Mouse (Mus musculus): ENCODE measurements around the gene Ppp1cc. TPM values are rescaled to one million over a fixed set of nuclear protein-coding genes. Genes with fewer than 3 reads are reported as not detected.
"Not testable (repeated sequence)": the region's sequence is repeated elsewhere in the genome, so short reads cannot be mapped to it uniquely, and the experiment has no call there.

Ppp1cc gene
- polyA plus RNA-seq, 1 experiment = 58.9 TPM

DNA sequence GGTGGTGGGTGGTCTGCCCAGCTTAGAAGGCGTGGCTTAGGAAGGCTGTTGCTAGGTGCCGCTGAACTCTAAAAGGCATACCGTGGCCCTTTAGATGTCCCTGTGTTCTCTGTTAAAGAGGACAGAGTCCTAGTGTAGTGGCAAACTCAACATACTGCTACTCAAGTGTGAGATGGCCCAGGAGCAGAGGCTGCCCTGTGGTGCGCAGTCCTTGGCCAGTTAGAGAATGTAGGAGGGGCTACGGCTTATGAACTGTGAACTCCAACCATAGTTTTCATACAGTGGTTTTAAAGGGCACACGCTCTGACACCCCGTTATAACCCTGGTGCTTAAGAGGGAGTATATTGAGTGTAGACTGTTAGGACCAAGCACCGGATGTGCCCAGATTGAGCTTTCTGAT lies 13.0 kb downstream of the Ppp1cc start:
- 89% methylated on average over 8 of the region's 8 CpGs for WGBS
- TF ChIP-seq POLR2A (IDR thresholded peaks at IDR 0.05; ENCODE audit: low read depth, low read length) (no peak), CTCF (IDR thresholded peaks at IDR 0.05; ENCODE audit: extremely low read depth, insufficient read length, insufficient replicate concordance, low read depth, low read length) (no peak)
- Histone ChIP-seq H3K4me3 (ENCODE audit: low read depth, low read length) (no peak overlapping the region), H3K36me3 (ENCODE audit: control insufficient read depth, insufficient read depth, low read length) (peaks cover 73% of the 10 kb centered on the region), H3K27me3 (ENCODE audit: control insufficient read depth, insufficient read depth, low read length) (no peaks in the 10 kb centered on the region), H3K27ac (ENCODE audit: insufficient read depth, low read depth, low read length) (no peak overlapping the region), H3K4me1 (ENCODE audit: control insufficient read depth, insufficient read depth, insufficient read length, low read length) (no peaks in the 10 kb centered on the region; the same call in 1 of the 2 replicates)

DNA sequence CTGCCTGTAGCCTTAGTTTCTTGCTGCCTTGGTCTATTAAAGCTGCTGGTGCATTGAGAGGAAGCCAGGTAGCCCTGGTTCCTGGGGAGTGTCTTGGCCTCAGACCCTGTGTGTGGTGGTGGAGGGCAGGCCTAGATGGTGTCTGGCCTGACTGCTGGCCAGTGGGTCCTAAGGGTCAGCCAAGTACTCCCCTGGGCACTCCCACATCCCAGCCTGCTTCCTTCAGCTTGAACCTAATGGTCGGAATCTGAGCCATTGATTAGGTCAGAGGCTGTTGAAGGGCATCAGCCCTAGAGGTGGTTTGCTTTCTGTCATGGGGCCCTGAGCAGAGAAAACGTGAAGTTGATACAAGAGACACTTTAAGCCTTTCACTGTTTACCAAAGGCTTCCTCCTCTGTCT lies 17.3 kb downstream of the Ppp1cc start:
- no peaks in the 10 kb centered on the region for H3K27me3 ChIP-seq (ENCODE audit: control insufficient read depth, insufficient read depth, low read length)
- TF ChIP-seq POLR2A (IDR thresholded peaks at IDR 0.05; ENCODE audit: low read depth, low read length) (no peak), CTCF (IDR thresholded peaks at IDR 0.05; ENCODE audit: extremely low read depth, insufficient read length, insufficient replicate concordance, low read depth, low read length) (no peak)
- no peak overlapping the region for H3K4me3 ChIP-seq (ENCODE audit: low read depth, low read length)
- H3K27ac ChIP-seq (ENCODE audit: insufficient read depth, low read depth, low read length) = no peak overlapping the region
- peaks cover 48% of the 10 kb centered on the region for H3K36me3 ChIP-seq (ENCODE audit: control insufficient read depth, insufficient read depth, low read length)
- whole genome bisulfite sequencing = 61% methylated on average over 2 of the region's 2 CpGs
- peaks cover 2% of the 10 kb centered on the region; the same call in 1 of the 2 replicates for H3K4me1 ChIP-seq (ENCODE audit: control insufficient read depth, insufficient read depth, insufficient read length, low read length)

DNA sequence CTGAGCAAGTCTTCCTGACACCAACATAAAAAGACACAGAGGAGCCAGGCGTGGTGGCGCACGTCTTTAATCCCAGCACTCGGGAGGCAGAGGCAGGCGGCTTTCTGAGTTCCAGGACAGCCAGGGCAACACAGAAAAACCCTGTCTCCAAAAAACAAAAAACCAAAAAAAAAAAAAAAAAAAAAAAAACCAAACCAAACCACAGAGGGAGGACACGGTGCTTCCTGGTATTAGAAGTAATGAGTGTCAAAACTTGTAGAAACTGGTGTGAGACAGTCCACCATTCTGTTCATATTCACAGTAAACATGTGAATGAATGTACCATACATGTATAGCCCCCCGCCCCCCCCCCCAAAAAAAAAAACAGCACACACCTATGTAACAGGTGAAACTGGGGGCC lies 17.9 kb downstream of the Ppp1cc start:
- Histone ChIP-seq H3K4me1 (ENCODE audit: control insufficient read depth, insufficient read depth, insufficient read length, low read length) (peaks cover 2% of the 10 kb centered on the region; the same call in 1 of the 2 replicates), H3K36me3 (ENCODE audit: control insufficient read depth, insufficient read depth, low read length) (peaks cover 42% of the 10 kb centered on the region), H3K27ac (ENCODE audit: insufficient read depth, low read depth, low read length) (no peak overlapping the region), H3K27me3 (ENCODE audit: control insufficient read depth, insufficient read depth, low read length) (no peaks in the 10 kb centered on the region), H3K4me3 (ENCODE audit: low read depth, low read length) (no peak overlapping the region)
- WGBS = 81% methylated on average over 7 of the region's 7 CpGs
- TF ChIP-seq POLR2A (IDR thresholded peaks at IDR 0.05; ENCODE audit: low read depth, low read length) = no peak
- no peak for TF ChIP-seq CTCF (IDR thresholded peaks at IDR 0.05; ENCODE audit: extremely low read depth, insufficient read length, insufficient replicate concordance, low read depth, low read length)

DNA sequence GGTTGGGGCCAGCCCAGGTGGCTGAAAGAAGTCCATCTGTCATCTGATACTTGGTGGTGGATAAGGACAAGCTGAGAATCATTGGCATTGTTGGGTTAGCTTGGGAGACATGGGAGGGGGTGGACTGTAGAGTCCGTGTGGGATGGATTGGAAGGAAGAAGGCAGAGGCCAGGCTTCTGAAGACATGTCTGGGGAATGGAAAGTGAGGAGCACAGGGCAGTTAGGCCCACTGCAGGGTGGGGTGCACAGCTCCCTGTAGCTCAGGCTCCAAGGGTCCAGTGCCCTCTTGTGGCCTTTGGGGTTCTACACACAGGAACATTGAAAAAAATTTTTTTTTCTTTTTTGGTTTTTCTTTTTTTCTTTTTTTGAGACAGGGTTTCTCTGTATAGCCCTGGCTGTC lies 18.3 kb downstream of the Ppp1cc start:
- 52% methylated on average over 1 of the region's 1 CpGs for WGBS
- peaks cover 38% of the 10 kb centered on the region for H3K36me3 ChIP-seq (ENCODE audit: control insufficient read depth, insufficient read depth, low read length)

DNA sequence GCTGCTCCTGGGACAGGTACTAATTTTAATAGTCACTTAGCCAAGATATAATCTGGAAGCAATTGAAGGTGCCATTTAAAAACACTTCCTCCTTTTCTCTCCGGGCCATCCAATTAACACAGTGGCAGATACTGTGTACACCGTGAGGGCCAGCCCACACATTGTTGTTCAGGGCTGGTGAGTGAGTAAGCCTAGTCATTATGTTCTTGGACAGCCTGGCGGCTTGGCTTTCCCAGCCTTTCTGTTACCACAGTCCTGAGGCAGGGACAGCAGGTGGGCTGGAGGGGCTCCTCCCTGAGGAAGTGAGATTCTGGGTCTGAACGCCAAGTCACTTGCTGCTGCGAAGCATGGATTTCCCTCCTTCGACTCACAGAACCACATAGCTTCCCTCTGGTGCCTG lies 21.6 kb downstream of the Ppp1cc start:
- H3K4me3 ChIP-seq (ENCODE audit: low read depth, low read length) = no peak overlapping the region
- H3K36me3 ChIP-seq (ENCODE audit: control insufficient read depth, insufficient read depth, low read length) = peaks cover 16% of the 10 kb centered on the region
- WGBS = 33% methylated on average over 6 of the region's 6 CpGs
- H3K27ac ChIP-seq (ENCODE audit: insufficient read depth, low read depth, low read length) = no peak overlapping the region
- peaks cover 3% of the 10 kb centered on the region; the same call in 1 of the 2 replicates for H3K4me1 ChIP-seq (ENCODE audit: control insufficient read depth, insufficient read depth, insufficient read length, low read length)
- TF ChIP-seq POLR2A (IDR thresholded peaks at IDR 0.05; ENCODE audit: low read depth, low read length) = no peak
- no peaks in the 10 kb centered on the region for H3K27me3 ChIP-seq (ENCODE audit: control insufficient read depth, insufficient read depth, low read length)

More for the DNA sequence above, 18.3 kb downstream of the Ppp1cc start:
- no peak for TF ChIP-seq POLR2A (IDR thresholded peaks at IDR 0.05; ENCODE audit: low read depth, low read length)
- TF ChIP-seq CTCF (IDR thresholded peaks at IDR 0.05; ENCODE audit: extremely low read depth, insufficient read length, insufficient replicate concordance, low read depth, low read length) = peak; percentile 69; the same call in 1 of the 2 replicates
- Histone ChIP-seq H3K4me3 (ENCODE audit: low read depth, low read length) (no peak overlapping the region), H3K4me1 (ENCODE audit: control insufficient read depth, insufficient read depth, insufficient read length, low read length) (peaks cover 2% of the 10 kb centered on the region; the same call in 1 of the 2 replicates), H3K27ac (ENCODE audit: insufficient read depth, low read depth, low read length) (no peak overlapping the region), H3K27me3 (ENCODE audit: control insufficient read depth, insufficient read depth, low read length) (no peaks in the 10 kb centered on the region)

DNA sequence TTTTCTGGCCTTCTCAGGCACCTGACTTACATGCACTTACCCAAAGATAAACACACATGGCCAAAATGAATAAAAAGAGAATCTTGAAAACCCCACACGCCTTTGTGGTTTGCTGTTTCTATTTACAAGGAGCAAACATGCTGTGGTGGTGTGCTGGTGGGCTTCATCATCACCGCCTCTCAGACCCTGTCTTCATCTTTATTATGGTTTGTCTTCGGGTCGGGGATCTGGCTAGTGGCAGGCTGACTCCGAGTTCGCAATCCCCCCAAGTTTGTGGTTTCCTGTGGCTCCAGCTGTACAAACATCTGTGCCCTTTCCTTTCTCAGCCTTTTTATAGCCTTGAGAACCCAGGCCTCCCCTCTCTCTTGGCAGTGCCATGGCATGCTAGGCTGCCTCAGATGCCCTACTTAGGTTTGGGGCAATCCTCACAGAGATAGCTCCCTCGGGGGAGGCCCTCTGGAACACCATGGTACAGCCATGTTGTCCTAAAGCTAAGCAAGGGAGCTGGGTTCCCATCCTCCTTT lies 26.3 kb downstream of the Ppp1cc start:
- 77% methylated on average over 7 of the region's 7 CpGs for WGBS
- Histone ChIP-seq H3K4me1 (ENCODE audit: control insufficient read depth, insufficient read depth, insufficient read length, low read length) (peaks cover 4% of the 10 kb centered on the region; the same call in 1 of the 2 replicates), H3K4me3 (ENCODE audit: low read depth, low read length) (no peak overlapping the region), H3K27me3 (ENCODE audit: control insufficient read depth, insufficient read depth, low read length) (no peaks in the 10 kb centered on the region), H3K36me3 (ENCODE audit: control insufficient read depth, insufficient read depth, low read length) (no peaks in the 10 kb centered on the region), H3K27ac (ENCODE audit: insufficient read depth, low read depth, low read length) (no peak overlapping the region)
- TF ChIP-seq POLR2A (IDR thresholded peaks at IDR 0.05; ENCODE audit: low read depth, low read length) (no peak), CTCF (IDR thresholded peaks at IDR 0.05; ENCODE audit: extremely low read depth, insufficient read length, insufficient replicate concordance, low read depth, low read length) (no peak)

DNA sequence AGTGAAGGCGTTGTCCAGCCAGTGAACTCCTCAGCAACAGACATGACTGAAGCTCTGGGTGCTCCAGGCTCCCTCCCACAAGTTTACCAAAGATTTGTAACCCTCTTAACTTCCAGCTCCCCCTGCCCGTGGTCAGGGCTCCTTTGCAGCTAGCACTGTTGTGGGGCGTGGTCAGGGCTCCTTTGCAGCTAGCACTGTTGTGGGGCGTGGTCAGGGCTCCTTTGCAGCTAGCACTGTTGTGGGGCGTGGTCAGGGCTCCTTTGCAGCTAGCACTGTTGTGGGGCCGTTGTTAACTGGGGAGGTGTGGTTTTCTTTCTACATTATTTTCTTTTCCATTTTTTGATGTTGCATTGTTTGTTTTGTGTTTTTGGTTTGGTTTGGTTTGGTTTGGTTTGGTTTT lies 26.8 kb downstream of the Ppp1cc start:
- H3K4me3 ChIP-seq (ENCODE audit: low read depth, low read length); H3K27me3 ChIP-seq (ENCODE audit: control insufficient read depth, insufficient read depth, low read length); H3K4me1 ChIP-seq (ENCODE audit: control insufficient read depth, insufficient read depth, insufficient read length, low read length); H3K36me3 ChIP-seq (ENCODE audit: control insufficient read depth, insufficient read depth, low read length); H3K27ac ChIP-seq (ENCODE audit: insufficient read depth, low read depth, low read length): not testable (repeated sequence)
- 87% methylated on average over 6 of the region's 6 CpGs for WGBS

DNA sequence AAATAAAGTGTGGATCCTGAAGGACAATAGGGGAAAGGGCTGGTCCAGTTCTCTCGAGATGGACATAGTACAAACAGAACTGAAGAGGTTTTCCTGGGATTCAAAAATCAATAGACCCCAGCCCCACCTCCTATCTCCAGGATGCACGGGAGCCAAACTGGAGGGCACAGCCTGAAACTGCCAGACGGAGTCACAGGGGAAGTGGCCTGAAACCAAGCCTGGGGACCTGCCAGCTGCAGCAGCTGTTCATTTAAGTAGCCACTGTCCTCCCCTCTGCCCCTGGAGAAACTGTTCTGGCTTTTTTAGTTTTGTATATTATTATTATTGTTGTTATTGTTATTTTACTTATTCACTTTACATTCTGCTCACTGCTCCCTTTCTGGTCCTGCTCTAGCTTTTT lies 31.0 kb downstream of the Ppp1cc start:
- TF ChIP-seq POLR2A (IDR thresholded peaks at IDR 0.05; ENCODE audit: low read depth, low read length) (no peak), CTCF (IDR thresholded peaks at IDR 0.05; ENCODE audit: extremely low read depth, insufficient read length, insufficient replicate concordance, low read depth, low read length) (no peak)
- Histone ChIP-seq H3K36me3 (ENCODE audit: control insufficient read depth, insufficient read depth, low read length) (no peaks in the 10 kb centered on the region), H3K27ac (ENCODE audit: insufficient read depth, low read depth, low read length) (no peak overlapping the region), H3K4me1 (ENCODE audit: control insufficient read depth, insufficient read depth, insufficient read length, low read length) (peaks cover 11% of the 10 kb centered on the region; the same call in 1 of the 2 replicates), H3K4me3 (ENCODE audit: low read depth, low read length) (no peak overlapping the region), H3K27me3 (ENCODE audit: control insufficient read depth, insufficient read depth, low read length) (no peaks in the 10 kb centered on the region)
- WGBS = 25% methylated on average over 3 of the region's 3 CpGs

Measured in small intestine, adult 2 months (tissue).